Mouse (Mus musculus) mouse embryonic stem cell (cell line): ENCODE measurements around the gene Krtap9-3.

Source experiments
- in situ Hi-C, 2 experiments: fragments of 300-500 bp; cut with MboI; formaldehyde crosslinking; loops; 1 replicate in 1 of 2; 3 replicates in 1 of 2; pipeline ENCODE4 v1.14.3; 2019 to 2020; ENCODE audit warnings: low sequenced_read_pairs in 2 of 2, low pct_unique_long_range_greater_than_20kb in 1 of 2, mixed read lengths in 1 of 2; ENCODE audit not compliant: unreplicated experiment in 1 of 2

Gene Krtap9-3

GRCm38 (mm10) chr11:99581051-99581450 lies 16.9 kb downstream of the Krtap9-3 start:
- in situ Hi-C loops: no loop called here

- in situ Hi-C loops: no loop called here
Observed at GRCm38 (mm10) chr11:99580636-99581035, 17.3 kb downstream of the Krtap9-3 start, which contains the start of gene Krtap1-5. Gene Krtap1-5 (minus strand): TSS chr11:99581016.

- in situ Hi-C loops: no loop called here
Observed at GRCm38 (mm10) chr11:99574106-99574505, 23.8 kb downstream of the Krtap9-3 start.

- in situ Hi-C loops: no loop called here
Observed at GRCm38 (mm10) chr11:99573164-99573563, 24.7 kb downstream of the Krtap9-3 start.

- in situ Hi-C loops: no loop called here
Observed at GRCm38 (mm10) chr11:99566530-99566929, 31.4 kb downstream of the Krtap9-3 start, which contains the start of gene Krtap3-1. Gene Krtap3-1 (minus strand): TSS chr11:99566630.

GRCm38 (mm10) chr11:99562580-99562979 lies 35.3 kb downstream of the Krtap9-3 start:
- in situ Hi-C loops: no loop called here

- in situ Hi-C loops: no loop called here
Observed at GRCm38 (mm10) chr11:99559366-99559765, 38.5 kb downstream of the Krtap9-3 start, which contains the start of gene Gm11939. Gene Gm11939 (minus strand): TSS chr11:99559466.

GRCm38 (mm10) chr11:99557976-99558745 lies 39.7 kb downstream of the Krtap9-3 start:
- in situ Hi-C loops: no loop called here

GRCm38 (mm10) chr11:99556753-99557152 lies 41.2 kb downstream of the Krtap9-3 start, which contains the start of gene Krtap3-2:
Gene Krtap3-2 (minus strand): TSS chr11:99556853.
- in situ Hi-C loops: no loop called here

GRCm38 (mm10) chr11:99556195-99556594 lies 41.7 kb downstream of the Krtap9-3 start:
- in situ Hi-C loops: no loop called here

GRCm38 (mm10) chr11:99550765-99551164 lies 47.1 kb downstream of the Krtap9-3 start, which contains the start of gene Krtap3-3:
Gene Krtap3-3 (minus strand): TSS chr11:99550865.
- in situ Hi-C loops: no loop called here

GRCm38 (mm10) chr11:99547892-99548291 lies 50.0 kb downstream of the Krtap9-3 start:
- in situ Hi-C loops: no loop called here
